Mouse (Mus musculus): ENCODE measurements around the gene Gm21953.
"Not testable (repeated sequence)": the region's sequence is repeated elsewhere in the genome, so short reads cannot be mapped to it uniquely, and the experiment has no call there.

Gene Gm21953

GRCm38 (mm10) chr4:42293967-42294366 lies at the start of gene Gm21953:
TSS of gene Gm21953 (plus strand) at chr4:42294267.
- DNase-seq (ENCODE audit: low read depth in 1 of 2, low spot score in 2 of 2), result not testable (repeated sequence)

GRCm38 (mm10) chr4:42255467-42255866 lies 38.6 kb upstream of the Gm21953 start, which contains the start of gene Ccl21b:
TSS of gene Ccl21b (plus strand) at chr4:42255767.
- DNase-seq (ENCODE audit: low read depth in 1 of 2, low spot score in 2 of 2), result not testable (repeated sequence)

- DNase-seq (ENCODE audit: low read depth in 1 of 2, low spot score in 2 of 2), result not testable (repeated sequence)
These were observed 24.0 kb downstream of the Gm21953 start, which contains the start of gene Fam205a3 for GRCm38 (mm10) chr4:42318034-42318433. TSS of gene Fam205a3 (plus strand) at chr4:42318334.

Measured in monocyte, adult 2 months (primary cell).